In the genomic region with DNA sequence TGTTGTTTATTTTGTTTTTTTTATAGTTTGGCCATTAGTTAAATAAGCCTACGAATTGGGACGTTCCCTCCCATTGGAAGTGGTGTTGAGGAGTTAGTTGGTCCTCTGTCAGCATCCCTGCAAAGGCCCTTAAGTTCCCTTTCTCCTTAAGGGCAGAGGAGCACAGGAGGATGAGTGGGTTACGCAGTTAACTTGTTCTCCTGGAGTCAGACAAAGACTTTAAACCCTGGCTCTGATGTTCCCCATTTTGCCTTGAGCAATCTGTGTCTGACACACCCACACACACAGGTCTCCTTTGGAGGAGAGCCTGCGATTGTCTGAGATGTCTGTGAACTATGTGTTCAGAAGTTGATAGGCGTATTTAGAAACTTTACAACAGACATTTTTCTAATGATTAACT, we compare ENCODE assay signal across 8 mouse cellular contexts. TPM values are rescaled to one million over a fixed set of nuclear protein-coding genes. Genes with fewer than 3 reads are reported as not detected.
DNase-seq lines count a peak whose midpoint lies in the region; ATAC-seq and TF ChIP-seq lines count a peak whose summit lies in the region.

No protein-coding gene starts in this region.

- no peaks in the 10 kb centered on the region for H3K9me3 ChIP-seq in heart, embryonic 12.5 days (replicated peaks)
- H3K9me3 ChIP-seq in MEL (replicated peaks; ENCODE audit: insufficient read depth, low read length), result no peaks in the 10 kb centered on the region
- H3K9me3 ChIP-seq in heart, postnatal 0 days (replicated peaks; ENCODE audit: control insufficient read depth, low read length), result no peaks in the 10 kb centered on the region

- H3K27ac ChIP-seq in heart, embryonic 12.5 days (ENCODE audit: poor library complexity, severe bottlenecking), result peak overlapping the region; percentile 87
- H3K27ac ChIP-seq in MEL (ENCODE audit: control insufficient read depth, low read depth, low read length), result peak overlapping the region; percentile 2; the same call in 1 of the 2 replicates
- peak overlapping the region; percentile 93 for H3K27ac ChIP-seq in heart, postnatal 0 days (ENCODE audit: low read depth)

- H3K9ac ChIP-seq in heart, embryonic 12.5 days, result peak overlapping the region; percentile 98
- H3K9ac ChIP-seq in MEL (ENCODE audit: control insufficient read depth, low read depth, low read length, poor library complexity, severe bottlenecking), result no peak overlapping the region
- peak overlapping the region; percentile 89 for H3K9ac ChIP-seq in heart, postnatal 0 days (replicated peaks; ENCODE audit: low read depth, low read length)

- H3K4me3 ChIP-seq in heart, embryonic 12.5 days, result peak overlapping the region; percentile 93
- H3K4me3 ChIP-seq in MEL (ENCODE audit: control insufficient read depth in 1 of 2, insufficient read depth in 1 of 2, low read depth in 2 of 2, low read length in 2 of 2), result peak overlapping the region; percentile 67 to 83; a peak in 3 of 4 replicates
- peak overlapping the region; percentile 84 for H3K4me3 ChIP-seq in heart, postnatal 0 days (ENCODE audit: low read depth, low read length)

- peaks cover 2% of the 10 kb centered on the region; the same call in 1 of the 2 replicates for H3K79me2 ChIP-seq in MEL (ENCODE audit: control insufficient read depth, insufficient read depth, low read length, poor library complexity)

- peak overlapping the region; percentile 91 for H3K4me2 ChIP-seq in heart, embryonic 12.5 days
- peak overlapping the region; percentile 92 for H3K4me2 ChIP-seq in heart, postnatal 0 days (ENCODE audit: low read depth, low read length)

- TF ChIP-seq POLR2A in MEL (IDR thresholded peaks at IDR 0.05; ENCODE audit: control insufficient read depth in 1 of 2, insufficient read depth in 1 of 2, low read depth in 1 of 2, low read length in 2 of 2, poor library complexity in 1 of 2), result no peak

- peak; percentile 40 to 47; a peak in 3 of 4 replicates for TF ChIP-seq EP300 in MEL (IDR thresholded peaks at IDR 0.05; ENCODE audit: low read depth in 1 of 2, low read length in 2 of 2)
- TF ChIP-seq EP300 in heart, postnatal 0 days (IDR thresholded peaks at IDR 0.05; ENCODE audit: low read depth), result no peak

- no peak for TF ChIP-seq RAD21 in MEL (IDR thresholded peaks at IDR 0.05; ENCODE audit: low read depth, low read length)

- intact Hi-C loops in heart, postnatal 25 days (cut with DNase I), result loop anchor here (5.0 kb wide), 1 partner anchor 99 kb away; a partner anchor contains a TSS

- peaks cover 7% of the 10 kb centered on the region for H3K36me3 ChIP-seq in heart, embryonic 12.5 days
- H3K36me3 ChIP-seq in MEL (ENCODE audit: control insufficient read depth in 1 of 2, insufficient read depth in 2 of 2, low read length in 2 of 2), result peaks cover 0 to 33% of the 10 kb centered on the region in 2 experiments; a peak in 2 of 4 replicates
- no peaks in the 10 kb centered on the region for H3K36me3 ChIP-seq in heart, postnatal 0 days (replicated peaks; ENCODE audit: control insufficient read depth, insufficient read depth, low read length)

- 37% methylated on average over 5 of the region's 5 CpGs for WGBS in heart, embryonic 12.5 days
- 12% methylated on average over 5 of the region's 5 CpGs for WGBS in heart, postnatal 0 days

- no peak for ATAC-seq in heart, embryonic 12.5 days (ENCODE audit: insufficient number of reproducible peaks, low FRiP score)
- no peak for ATAC-seq in heart, postnatal 0 days (ENCODE audit: insufficient read depth, low read depth)

- no peak for DNase-seq in heart, postnatal 25 days (ENCODE audit: low spot score)
- peak; percentile 80 for DNase-seq in MEL (ENCODE audit: low read depth, low spot score)
- peak; percentile 18 for DNase-seq in heart, postnatal 0 days (ENCODE audit: low spot score)
- peak; percentile 53 for DNase-seq in lung, postnatal 36 days
- no peak for DNase-seq in urinary bladder, postnatal 10 days (ENCODE audit: low spot score)
- DNase-seq in adrenal gland, adult (ENCODE audit: inconsistent age in 2 of 2, low spot score in 1 of 2), result no peak
- no peak for DNase-seq in left cerebral cortex, adult 8-10 months (ENCODE audit: low spot score in 2 of 2)

- H3K27me3 ChIP-seq in heart, embryonic 12.5 days (replicated peaks), result no peaks in the 10 kb centered on the region
- no peaks in the 10 kb centered on the region for H3K27me3 ChIP-seq in MEL (ENCODE audit: control insufficient read depth in 1 of 2, insufficient read depth in 2 of 2, low read length in 2 of 2)
- no peaks in the 10 kb centered on the region for H3K27me3 ChIP-seq in heart, postnatal 0 days (ENCODE audit: control insufficient read depth, insufficient read depth, low read length)

- TF ChIP-seq CTCF in MEL (IDR thresholded peaks at IDR 0.05 in 2 of 3, conservative IDR thresholded peaks at IDR 0.05 in 1 of 3; ENCODE audit: control insufficient read depth in 1 of 3, insufficient read depth in 1 of 3, low read depth in 2 of 3, low read length in 3 of 3, poor library complexity in 1 of 3, severe bottlenecking in 1 of 3), result no peak
- TF ChIP-seq CTCF in heart, postnatal 0 days (IDR thresholded peaks at IDR 0.05; ENCODE audit: low read depth), result no peak

- H3K4me1 ChIP-seq in heart, embryonic 12.5 days (replicated peaks), result peaks cover 62% of the 10 kb centered on the region
- peaks cover 14 to 41% of the 10 kb centered on the region in 2 experiments for H3K4me1 ChIP-seq in MEL (ENCODE audit: control insufficient read depth in 1 of 2, insufficient read depth in 2 of 2, low read length in 2 of 2)
- H3K4me1 ChIP-seq in heart, postnatal 0 days (ENCODE audit: control insufficient read depth, insufficient read depth), result peaks cover 53% of the 10 kb centered on the region

TF ChIP-seq in MEL, 35 proteins besides CTCF, POLR2A, EP300 and RAD21:
- TF ChIP-seq TCF12 (IDR thresholded peaks at IDR 0.05; ENCODE audit: low read depth, low read length) (0 out of 2 replicates have a peak, but pooled peaks have one; percentile 28), MAX (IDR thresholded peaks at IDR 0.05; ENCODE audit: low read length) (no peak), ETS1 (IDR thresholded peaks at IDR 0.05; ENCODE audit: low read depth, low read length) (0 out of 2 replicates have a peak, but pooled peaks have one; percentile 37), GATA1 (IDR thresholded peaks at IDR 0.05; ENCODE audit: low read depth, low read length) (no peak), TBP (IDR thresholded peaks at IDR 0.05; ENCODE audit: low read depth, low read length) (peak; percentile 52; the same call in 1 of the 2 replicates), NELFE (IDR thresholded peaks at IDR 0.05; ENCODE audit: low read depth, low read length) (no peak), RCOR1 (IDR thresholded peaks at IDR 0.05; ENCODE audit: low read depth, low read length) (peak; percentile 90), ELF1 (IDR thresholded peaks at IDR 0.05; ENCODE audit: low read depth, low read length) (no peak), TAL1 (IDR thresholded peaks at IDR 0.05; ENCODE audit: low read length) (peak; percentile 36), BHLHE40 (IDR thresholded peaks at IDR 0.05; ENCODE audit: borderline replicate concordance, low read depth, low read length) (0 out of 2 replicates have a peak, but pooled peaks have one; percentile 38)

RNA-seq across cellular contexts. Expression of a gene that starts 1.1 kb away (rescaled TPM):
- polyA plus RNA-seq in heart, embryonic 12.5 days (2016; fragmentation: Nextera tagmentation; extraction: Ambion mirVana), result 99.4 and 110 TPM in 2 replicates
- total RNA-seq in heart, postnatal 25 days (2021), result 100 to 1,000 TPM; 153 to 157 TPM
- 2.8 and 4.1 TPM in 2 replicates for total RNA-seq in MEL (2012; rRNA removed)
- polyA plus RNA-seq in MEL (2012; ENCODE audit: insufficient read depth in 1 of 2, insufficient read length in 2 of 2, low read depth in 1 of 2, low replicate concordance in 2 of 2, missing spikeins in 1 of 2), result 10 to 100 TPM in 1 of 2 experiments, not detected in 1; 11.0 TPM
- total RNA-seq in heart, postnatal 0 days (2014; rRNA removed; ENCODE audit: low replicate concordance), result 77.7 and 87.6 TPM in 2 replicates
- 149 and 175 TPM in 2 replicates for polyA plus RNA-seq in heart, postnatal 0 days (2015; fragmentation: Nextera tagmentation; extraction: Ambion mirVana)
- total RNA-seq in left cerebral cortex, adult 8-10 months (2022), result 10 to 100 TPM; 25.2 to 37.4 (median 32.2) TPM

RNA-seq across cellular contexts. Expression of a gene that starts 49.6 kb away (rescaled TPM):
- polyA plus RNA-seq in heart, embryonic 12.5 days (2016; fragmentation: Nextera tagmentation; extraction: Ambion mirVana), result 57.4 and 60.8 TPM in 2 replicates
- 10 to 100 TPM; 65.5 to 74.3 TPM for total RNA-seq in heart, postnatal 25 days (2021)
- 2.6 and 2.9 TPM in 2 replicates for total RNA-seq in MEL (2012; rRNA removed)
- 1 to 10 TPM in 1 of 2 experiments, not detected in 1; 9.5 TPM for polyA plus RNA-seq in MEL (2012; ENCODE audit: insufficient read depth in 1 of 2, insufficient read length in 2 of 2, low read depth in 1 of 2, low replicate concordance in 2 of 2, missing spikeins in 1 of 2)
- total RNA-seq in heart, postnatal 0 days (2014; rRNA removed; ENCODE audit: low replicate concordance), result 54.6 and 62.6 TPM in 2 replicates
- 51.1 and 55.7 TPM in 2 replicates for polyA plus RNA-seq in heart, postnatal 0 days (2015; fragmentation: Nextera tagmentation; extraction: Ambion mirVana)
- 10 to 100 TPM; 72.6 to 76.5 (median 74.7) TPM for total RNA-seq in left cerebral cortex, adult 8-10 months (2022)

Comparison
In these comparisons a context has a peak if more than half of its experiments do, and no peak if none do; other contexts are left out.
1. DNase-seq: peak in MEL (single experiment), heart, postnatal 0 days (single experiment) and lung, postnatal 36 days (single experiment); none in heart, postnatal 25 days (single experiment), urinary bladder, postnatal 10 days (single experiment), adrenal gland, adult (0 of 2) and left cerebral cortex, adult 8-10 months (0 of 2).
2. H3K27ac ChIP-seq: peak in every context shown above with its lines; median percentile 93 in heart, postnatal 0 days; 87 in heart, embryonic 12.5 days; 2 in MEL.
3. RNA of a gene that starts 49.6 kb away (total RNA-seq): 72.6 to 76.5 TPM in left cerebral cortex, adult 8-10 months, 65.5 to 74.3 TPM in heart, postnatal 25 days and 54.6 to 62.6 TPM in heart, postnatal 0 days; 2.6 to 2.9 TPM in MEL; every median in the first group is over 10 times any median in the second.
4. Peak in every context shown above with its lines, with median percentiles within 50 percentile points of each other: H3K4me3 ChIP-seq.